Mouse (Mus musculus): ENCODE measurements around the gene Smlr1. TPM values are rescaled to one million over a fixed set of nuclear protein-coding genes. Genes with fewer than 3 reads are reported as not detected.
A peak's percentile ranks its signal among the peaks of the same experiment; 100 is the strongest.

The Smlr1 gene
- polyA plus RNA-seq, 1 experiment = 58.7 TPM

DNA sequence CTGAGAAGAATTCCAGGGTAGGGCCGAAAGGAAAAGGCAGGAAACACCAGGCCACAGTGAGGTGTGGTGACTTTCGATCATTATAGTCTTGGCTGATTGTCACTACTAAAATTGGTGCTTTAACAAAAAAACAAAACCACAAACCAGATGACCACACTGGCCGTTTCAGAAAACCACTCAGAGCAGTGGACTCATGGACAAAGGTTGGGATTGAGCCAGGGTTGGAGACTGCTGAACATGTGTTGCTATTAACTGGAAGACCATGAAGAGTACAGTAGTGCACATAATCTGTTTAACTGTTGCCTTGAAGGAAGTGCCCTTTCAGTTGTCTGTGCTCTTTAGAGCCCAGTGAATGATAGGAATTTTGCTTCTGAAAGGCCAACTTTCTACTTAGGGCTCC is 8.9 kb downstream of the Smlr1 start:
- no peak for TF ChIP-seq POLR2A (IDR thresholded peaks at IDR 0.05; ENCODE audit: low read depth, low read length)
- no peak for TF ChIP-seq CTCF (IDR thresholded peaks at IDR 0.05; ENCODE audit: extremely low read depth, insufficient read length, insufficient replicate concordance, low read depth, low read length)
- WGBS = 68% methylated on average over 3 of the region's 3 CpGs
- no peaks in the 10 kb centered on the region for H3K27me3 ChIP-seq (ENCODE audit: control insufficient read depth, insufficient read depth, low read length)
- H3K27ac ChIP-seq (ENCODE audit: insufficient read depth, low read depth, low read length) = no peak overlapping the region
- H3K4me1 ChIP-seq (ENCODE audit: control insufficient read depth, insufficient read depth, insufficient read length, low read length) = peaks cover 7% of the 10 kb centered on the region; the same call in 1 of the 2 replicates
- no peak overlapping the region for H3K4me3 ChIP-seq (ENCODE audit: low read depth, low read length)
- H3K36me3 ChIP-seq (ENCODE audit: control insufficient read depth, insufficient read depth, low read length) = peaks cover 23% of the 10 kb centered on the region

DNA sequence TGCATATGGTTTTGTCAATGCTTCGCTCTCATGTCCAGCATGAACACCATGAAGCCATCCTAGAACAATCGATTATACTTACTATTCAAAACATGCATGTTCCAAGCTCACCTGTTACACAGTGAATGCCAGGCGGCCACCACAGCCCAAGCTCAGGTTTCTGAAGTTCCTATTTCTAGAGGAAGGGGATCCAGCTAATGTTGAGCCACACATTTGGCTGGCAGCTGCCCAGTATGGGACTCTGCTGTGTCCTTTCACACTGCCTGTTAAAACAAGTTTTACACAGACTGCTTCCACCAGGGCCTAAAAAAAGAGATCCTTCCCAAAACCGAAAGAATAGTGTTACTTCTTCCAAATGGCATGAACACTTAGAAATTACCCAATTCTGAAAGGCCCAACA is 9.4 kb downstream of the Smlr1 start:
- no peak for TF ChIP-seq CTCF (IDR thresholded peaks at IDR 0.05; ENCODE audit: extremely low read depth, insufficient read length, insufficient replicate concordance, low read depth, low read length)
- TF ChIP-seq POLR2A (IDR thresholded peaks at IDR 0.05; ENCODE audit: low read depth, low read length) = no peak
- Histone ChIP-seq H3K4me1 (ENCODE audit: control insufficient read depth, insufficient read depth, insufficient read length, low read length) (peaks cover 4% of the 10 kb centered on the region; the same call in 1 of the 2 replicates), H3K27me3 (ENCODE audit: control insufficient read depth, insufficient read depth, low read length) (no peaks in the 10 kb centered on the region), H3K36me3 (ENCODE audit: control insufficient read depth, insufficient read depth, low read length) (peaks cover 23% of the 10 kb centered on the region), H3K27ac (ENCODE audit: insufficient read depth, low read depth, low read length) (no peak overlapping the region), H3K4me3 (ENCODE audit: low read depth, low read length) (no peak overlapping the region)
- WGBS = 91% methylated on average over 4 of the region's 4 CpGs

DNA sequence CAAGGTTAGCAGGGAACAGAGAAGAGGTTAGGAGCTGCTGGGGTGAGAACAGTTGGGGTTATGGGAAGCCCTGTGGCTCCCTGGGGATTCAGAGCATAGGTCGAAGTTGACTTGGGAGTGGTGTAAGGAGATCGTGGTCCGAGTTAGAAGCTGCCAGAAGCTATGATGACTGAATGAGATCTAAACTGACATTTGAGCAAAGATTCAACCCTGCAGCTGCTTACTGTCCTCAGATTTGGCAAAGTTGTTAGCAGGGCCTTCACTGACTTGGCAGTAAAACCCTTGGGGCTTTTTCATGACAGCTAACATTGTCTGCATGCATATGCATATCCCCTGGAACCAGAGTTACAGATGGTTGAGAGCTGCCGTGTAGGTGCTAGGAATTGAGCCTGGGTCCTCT is 9.9 kb downstream of the Smlr1 start:
- H3K4me3 ChIP-seq (ENCODE audit: low read depth, low read length) = no peak overlapping the region
- 74% methylated on average over 4 of the region's 4 CpGs for WGBS
- TF ChIP-seq CTCF (IDR thresholded peaks at IDR 0.05; ENCODE audit: extremely low read depth, insufficient read length, insufficient replicate concordance, low read depth, low read length) (no peak), POLR2A (IDR thresholded peaks at IDR 0.05; ENCODE audit: low read depth, low read length) (no peak)
- H3K36me3 ChIP-seq (ENCODE audit: control insufficient read depth, insufficient read depth, low read length) = peaks cover 23% of the 10 kb centered on the region
- H3K27ac ChIP-seq (ENCODE audit: insufficient read depth, low read depth, low read length) = no peak overlapping the region
- no peaks in the 10 kb centered on the region for H3K27me3 ChIP-seq (ENCODE audit: control insufficient read depth, insufficient read depth, low read length)
- H3K4me1 ChIP-seq (ENCODE audit: control insufficient read depth, insufficient read depth, insufficient read length, low read length) = peaks cover under 1% of the 10 kb centered on the region; the same call in 1 of the 2 replicates

DNA sequence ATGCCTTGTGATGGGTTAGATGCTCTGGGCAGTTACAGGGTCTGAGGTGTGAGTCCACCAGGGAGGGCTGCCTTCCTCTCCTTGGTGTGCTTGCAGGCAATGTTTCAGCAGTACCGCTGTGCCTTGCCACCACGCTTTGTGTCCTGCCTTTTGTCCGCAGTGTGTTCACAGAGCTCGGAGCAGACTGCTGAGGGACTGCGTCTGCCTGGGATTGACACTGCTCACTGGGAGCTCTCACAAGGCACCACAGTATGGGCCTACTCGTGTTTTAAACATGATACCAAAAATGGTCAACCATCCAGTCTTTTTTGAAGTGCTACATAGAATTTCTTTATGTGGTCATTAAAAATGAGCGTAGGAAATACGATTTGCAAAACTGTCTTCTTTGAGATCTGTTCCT is 12.3 kb downstream of the Smlr1 start:
- Histone ChIP-seq H3K27ac (ENCODE audit: insufficient read depth, low read depth, low read length) (no peak overlapping the region), H3K4me3 (ENCODE audit: low read depth, low read length) (no peak overlapping the region), H3K36me3 (ENCODE audit: control insufficient read depth, insufficient read depth, low read length) (peaks cover 22% of the 10 kb centered on the region), H3K4me1 (ENCODE audit: control insufficient read depth, insufficient read depth, insufficient read length, low read length) (peaks cover 12% of the 10 kb centered on the region; the same call in 1 of the 2 replicates), H3K27me3 (ENCODE audit: control insufficient read depth, insufficient read depth, low read length) (no peaks in the 10 kb centered on the region)
- TF ChIP-seq CTCF (IDR thresholded peaks at IDR 0.05; ENCODE audit: extremely low read depth, insufficient read length, insufficient replicate concordance, low read depth, low read length) = no peak
- no peak for TF ChIP-seq POLR2A (IDR thresholded peaks at IDR 0.05; ENCODE audit: low read depth, low read length)
- 95% methylated on average over 8 of the region's 8 CpGs for WGBS

DNA sequence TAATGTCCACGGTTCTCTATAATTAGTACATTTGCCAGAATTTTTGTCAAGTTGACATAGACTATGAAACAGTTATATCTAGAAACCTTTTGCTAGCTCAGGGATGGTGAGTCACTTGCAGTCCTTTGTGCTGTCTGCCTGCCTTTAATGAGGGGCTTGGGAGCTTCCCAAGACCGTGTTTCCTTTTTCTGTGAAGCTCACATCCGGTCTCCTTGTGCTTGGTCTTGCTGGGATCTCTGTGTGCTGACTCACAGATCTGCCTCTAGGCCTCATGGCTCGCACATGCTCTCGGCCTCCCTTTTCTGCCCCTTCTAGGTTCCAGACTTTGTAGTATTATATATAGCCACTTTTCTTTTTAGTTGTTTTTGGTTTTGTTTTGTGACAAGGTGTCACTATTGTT is 15.6 kb downstream of the Smlr1 start:
- Histone ChIP-seq H3K27ac (ENCODE audit: insufficient read depth, low read depth, low read length) (peak overlapping the region; percentile 29; the same call in 1 of the 2 replicates), H3K4me3 (ENCODE audit: low read depth, low read length) (no peak overlapping the region), H3K36me3 (ENCODE audit: control insufficient read depth, insufficient read depth, low read length) (peaks cover 19% of the 10 kb centered on the region), H3K27me3 (ENCODE audit: control insufficient read depth, insufficient read depth, low read length) (no peaks in the 10 kb centered on the region), H3K4me1 (ENCODE audit: control insufficient read depth, insufficient read depth, insufficient read length, low read length) (peaks cover 12% of the 10 kb centered on the region; the same call in 1 of the 2 replicates)
- 58% methylated on average over 5 of the region's 5 CpGs for WGBS
- no peak for TF ChIP-seq CTCF (IDR thresholded peaks at IDR 0.05; ENCODE audit: extremely low read depth, insufficient read length, insufficient replicate concordance, low read depth, low read length)
- TF ChIP-seq POLR2A (IDR thresholded peaks at IDR 0.05; ENCODE audit: low read depth, low read length) = no peak

DNA sequence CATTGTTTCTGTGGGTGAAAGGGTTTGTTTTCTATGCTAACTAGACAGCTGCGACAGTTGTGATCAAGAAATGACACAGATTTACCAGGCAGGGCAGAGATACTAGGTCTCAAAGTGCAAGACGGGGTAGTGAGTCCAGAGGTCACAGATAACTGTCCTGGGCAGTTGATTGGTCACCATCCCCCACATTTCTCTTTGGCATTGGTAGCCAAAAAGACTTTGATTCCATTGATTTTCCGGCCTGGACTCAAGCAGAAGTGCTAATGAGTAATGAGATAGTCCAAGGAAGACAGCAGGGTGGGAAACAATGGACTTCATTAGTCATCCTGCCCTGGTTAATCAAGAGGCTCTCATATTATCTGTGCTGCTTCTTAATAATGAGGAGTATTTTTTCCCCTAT is 16.1 kb downstream of the Smlr1 start:
- peaks cover 12% of the 10 kb centered on the region; the same call in 1 of the 2 replicates for H3K4me1 ChIP-seq (ENCODE audit: control insufficient read depth, insufficient read depth, insufficient read length, low read length)
- H3K36me3 ChIP-seq (ENCODE audit: control insufficient read depth, insufficient read depth, low read length) = peaks cover 21% of the 10 kb centered on the region
- no peak overlapping the region for H3K4me3 ChIP-seq (ENCODE audit: low read depth, low read length)
- no peaks in the 10 kb centered on the region for H3K27me3 ChIP-seq (ENCODE audit: control insufficient read depth, insufficient read depth, low read length)
- no peak overlapping the region for H3K27ac ChIP-seq (ENCODE audit: insufficient read depth, low read depth, low read length)
- TF ChIP-seq CTCF (IDR thresholded peaks at IDR 0.05; ENCODE audit: extremely low read depth, insufficient read length, insufficient replicate concordance, low read depth, low read length) (no peak), POLR2A (IDR thresholded peaks at IDR 0.05; ENCODE audit: low read depth, low read length) (no peak)
- 32% methylated on average over 3 of the region's 3 CpGs for WGBS

DNA sequence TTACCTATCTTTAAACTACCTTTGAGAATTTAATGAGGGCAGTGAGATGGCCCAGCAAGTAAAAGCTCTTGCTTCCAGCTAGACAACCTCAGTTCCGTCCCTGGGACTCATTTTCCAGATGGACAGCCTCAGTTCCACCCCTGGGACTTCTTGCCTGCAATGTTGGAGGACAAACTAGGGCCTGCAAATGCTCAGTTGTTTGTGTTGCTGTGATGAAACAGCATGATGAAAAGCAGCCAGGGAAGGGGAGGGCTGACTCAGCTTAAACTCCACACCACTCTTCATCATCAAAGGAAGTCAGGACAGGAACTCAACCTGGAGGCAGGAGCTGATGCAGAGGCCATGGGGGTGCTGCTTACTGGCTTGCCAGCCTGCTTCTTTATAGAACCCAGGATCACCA is 22.2 kb downstream of the Smlr1 start:
- Histone ChIP-seq H3K36me3 (ENCODE audit: control insufficient read depth, insufficient read depth, low read length) (peaks cover 17% of the 10 kb centered on the region), H3K4me3 (ENCODE audit: low read depth, low read length) (no peak overlapping the region), H3K27me3 (ENCODE audit: control insufficient read depth, insufficient read depth, low read length) (no peaks in the 10 kb centered on the region), H3K4me1 (ENCODE audit: control insufficient read depth, insufficient read depth, insufficient read length, low read length) (no peaks in the 10 kb centered on the region), H3K27ac (ENCODE audit: insufficient read depth, low read depth, low read length) (no peak overlapping the region)
- TF ChIP-seq CTCF (IDR thresholded peaks at IDR 0.05; ENCODE audit: extremely low read depth, insufficient read length, insufficient replicate concordance, low read depth, low read length) (no peak), POLR2A (IDR thresholded peaks at IDR 0.05; ENCODE audit: low read depth, low read length) (no peak)
- 82% methylated on average over 1 of the region's 1 CpGs for WGBS

Measured in small intestine, adult 2 months (tissue).